Mouse (Mus musculus) mature B cell (primary cell): ENCODE measurements around the gene Trir.

Experiments
- in situ Hi-C: fragments of 300-500 bp; cut with MboI; formaldehyde crosslinking; loops from 2 replicates; pipeline ENCODE4 v1.14.3; 2019

Gene Trir

DNA sequence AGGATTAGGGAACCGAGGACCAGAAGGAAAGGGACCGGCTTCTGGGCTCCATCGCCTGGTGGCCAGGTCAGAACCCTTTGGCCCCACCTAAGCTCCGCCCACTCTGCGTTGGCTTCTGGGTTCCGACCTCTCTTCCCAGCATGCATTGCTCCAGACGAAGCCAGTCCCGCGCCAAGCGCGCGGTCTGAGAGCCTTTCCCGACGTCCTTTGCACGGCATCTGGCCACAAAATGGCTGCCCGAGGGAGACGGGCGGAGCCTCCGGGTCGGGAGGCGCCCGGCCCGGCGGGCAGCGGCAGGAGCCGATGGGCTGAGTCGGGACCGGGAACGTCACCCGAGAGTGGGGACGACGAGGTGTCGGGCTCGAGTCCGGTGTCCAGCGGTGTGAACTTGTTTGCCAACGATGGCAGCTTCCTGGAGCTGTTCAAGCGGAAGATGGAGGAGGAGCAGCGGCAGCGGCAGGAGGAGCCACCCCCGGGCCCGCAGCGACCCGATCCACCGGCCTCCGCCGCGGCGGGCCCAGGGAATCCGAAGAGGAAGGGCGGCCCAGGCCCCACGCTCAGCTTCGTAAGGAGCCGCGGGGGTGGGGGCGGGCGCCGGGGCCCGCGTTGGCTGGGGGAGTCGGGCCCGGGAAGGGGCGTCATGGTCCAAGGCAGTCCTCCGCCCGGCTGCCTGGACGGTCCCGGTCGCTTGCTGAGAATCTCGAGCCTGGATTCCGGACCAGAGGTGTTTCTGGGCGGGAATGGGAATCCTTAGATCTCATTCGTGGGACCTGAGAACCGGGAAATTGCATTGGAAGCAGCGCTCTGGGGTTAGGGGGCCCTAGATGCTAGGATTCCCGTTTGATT lies at the start of gene Trir:
TSS of gene Trir (plus strand) at position 154 of the 846 bp plus-strand sequence.
- in situ Hi-C loops: no loop called here

DNA sequence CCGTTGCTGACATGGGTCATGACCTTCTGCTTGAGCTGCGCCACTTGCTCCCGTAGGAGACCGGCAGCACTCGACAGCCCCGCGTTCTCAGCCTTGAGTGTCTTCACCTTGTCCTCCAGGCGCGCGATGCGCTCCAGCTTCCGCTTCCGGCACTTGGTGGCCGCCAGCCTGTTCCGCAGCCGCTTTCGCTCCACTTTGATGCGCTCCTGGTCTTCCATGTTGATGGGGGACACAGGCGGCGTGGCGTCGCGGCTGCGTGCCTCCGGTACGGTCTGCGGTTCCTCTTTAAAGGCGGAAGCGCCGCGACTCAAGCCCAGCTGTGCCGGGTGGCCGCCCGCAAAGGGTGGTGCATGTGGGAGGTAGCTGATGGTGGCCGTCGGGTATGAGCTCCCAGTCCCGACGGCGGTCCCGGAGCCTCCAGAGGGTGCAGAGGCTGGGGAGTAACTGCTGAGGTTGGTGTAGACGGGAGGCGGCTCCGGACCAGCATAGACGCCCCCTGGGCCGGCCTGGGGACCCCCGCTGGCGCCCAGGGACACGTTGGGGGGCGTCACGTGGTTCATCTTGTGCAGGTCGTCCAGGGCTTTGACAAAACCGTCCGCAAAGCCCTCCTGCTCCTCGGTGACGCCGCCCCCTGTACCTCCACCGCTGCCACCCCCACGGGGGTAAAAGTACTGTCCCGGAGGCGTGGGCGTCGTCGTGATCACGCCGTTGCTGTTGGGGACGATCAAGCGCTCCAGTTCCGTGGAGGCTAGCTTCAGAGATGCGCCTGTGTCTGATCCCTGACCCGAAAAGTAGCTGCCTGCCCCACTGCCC lies 49.0 kb upstream of the Trir start:
- in situ Hi-C loops: no loop called here

DNA sequence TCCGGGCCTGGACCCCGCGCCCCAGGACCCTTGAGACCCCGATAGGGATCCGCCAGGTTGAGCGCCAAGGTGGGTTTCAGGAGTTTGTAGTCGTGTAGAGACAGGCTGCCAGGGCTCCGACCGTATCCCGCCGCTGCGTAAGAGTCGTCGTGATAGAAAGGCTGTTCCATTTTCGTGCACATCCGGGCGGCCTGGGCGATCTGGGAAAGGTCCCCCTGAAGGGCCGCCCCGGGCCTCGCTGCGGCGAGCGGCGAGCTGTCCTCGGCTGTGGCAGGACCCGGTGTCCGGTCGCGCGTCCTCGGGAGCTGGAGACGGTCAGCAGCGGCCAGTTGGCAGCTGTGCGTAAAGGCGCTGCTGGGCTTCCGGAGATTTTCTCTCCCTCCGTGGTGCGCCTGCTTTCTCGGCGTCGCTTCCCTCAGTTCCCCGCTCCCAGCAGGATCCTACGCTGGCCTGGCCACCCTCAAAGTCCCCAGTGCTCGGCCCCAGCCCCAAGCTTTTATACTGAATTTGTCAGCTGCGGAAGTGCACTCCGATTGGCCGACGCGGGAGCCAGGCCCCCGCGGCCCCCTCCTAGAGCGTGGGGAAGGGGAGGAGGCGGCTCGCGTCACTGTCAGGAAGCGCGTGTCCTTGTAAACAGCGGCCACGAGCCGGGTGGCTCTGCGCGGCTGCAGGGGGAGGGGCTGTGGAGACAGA lies 48.2 kb upstream of the Trir start, which contains the start of gene Junb:
TSS of gene Junb (minus strand) at position 471 of the 693 bp plus-strand sequence.
- in situ Hi-C loops: no loop called here

DNA sequence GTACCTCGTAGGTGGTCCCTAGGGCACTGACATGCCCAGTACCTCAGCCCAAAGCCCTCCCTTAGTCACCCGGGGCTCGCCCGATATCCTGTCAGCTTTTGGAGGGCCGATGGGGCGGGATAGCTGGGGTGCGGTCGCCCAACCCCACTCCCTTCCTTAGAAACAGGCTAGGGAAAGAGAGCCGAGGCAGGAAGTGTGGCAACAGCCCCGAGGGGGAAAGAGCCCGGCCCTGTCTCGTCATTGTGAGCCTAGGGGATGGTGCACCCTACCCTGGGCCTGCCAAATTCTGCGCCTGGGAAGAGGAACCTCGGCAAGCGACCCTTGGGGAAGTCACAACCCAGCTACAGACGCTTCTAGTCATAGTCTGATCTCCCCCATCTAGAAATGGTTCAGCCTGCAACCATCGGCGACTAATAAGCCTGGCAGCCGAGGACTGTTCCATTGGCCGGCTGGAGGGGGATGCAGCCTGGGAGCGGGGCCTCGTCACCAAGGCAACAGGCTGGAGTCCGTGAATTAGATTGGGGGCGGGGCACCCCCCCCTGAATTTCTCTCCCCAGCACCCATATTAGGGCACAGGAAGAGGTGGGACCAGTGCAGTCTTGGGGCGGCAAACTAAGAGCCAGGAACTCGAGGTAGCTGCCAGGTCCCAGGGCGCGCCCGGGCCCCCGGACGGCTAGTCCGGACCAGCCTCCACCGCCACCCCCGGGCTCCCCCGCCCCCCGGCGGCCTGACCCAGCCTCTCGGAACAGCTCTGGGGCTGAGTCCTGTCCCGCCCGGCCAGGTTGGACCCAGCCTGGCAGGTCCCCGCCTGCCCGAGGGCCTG lies 46.8 kb upstream of the Trir start:
- in situ Hi-C loops: loop anchor here (10.0 kb wide), 1 partner anchor 1235 kb away; the partner anchor contains the start of gene Adgre5

DNA sequence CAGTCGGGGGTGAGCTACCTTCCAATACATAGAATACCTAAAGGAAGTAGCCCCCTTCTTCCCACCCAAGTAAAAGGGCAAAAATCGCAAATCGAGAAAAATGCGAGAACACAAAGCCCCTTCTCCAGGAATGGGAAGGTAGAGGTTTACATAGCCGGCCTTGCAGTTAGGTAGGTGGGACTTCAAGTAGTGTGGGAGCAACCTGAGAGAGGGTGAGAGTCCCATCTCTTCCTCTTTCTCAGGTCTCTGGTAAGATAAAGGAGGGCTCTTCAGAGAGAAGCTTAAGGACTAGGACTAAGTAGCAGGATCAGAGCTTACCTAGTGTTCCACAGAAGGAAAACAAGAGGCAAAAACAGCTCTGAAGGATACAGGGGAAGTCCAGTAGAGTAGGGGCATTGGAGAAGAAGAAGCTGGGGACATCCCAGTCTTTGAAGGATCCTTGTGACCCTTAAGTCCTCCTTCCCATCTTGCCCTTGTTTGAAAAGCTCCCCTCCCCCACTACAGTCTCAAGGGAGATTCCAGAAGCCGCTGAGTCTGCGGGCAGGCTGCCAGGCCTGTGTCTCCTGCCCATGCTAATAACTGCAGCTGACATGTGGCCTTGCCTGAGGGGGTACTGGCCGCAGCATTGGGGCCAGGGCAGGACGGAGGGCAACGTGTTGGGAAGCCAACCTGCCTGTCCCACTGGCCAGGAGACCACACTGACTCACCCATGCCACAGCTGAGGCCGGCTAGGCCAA lies 45.8 kb upstream of the Trir start:
- in situ Hi-C loops: loop anchor here (10.0 kb wide), 1 partner anchor 1236 kb away; the partner anchor contains the start of gene Adgre5

DNA sequence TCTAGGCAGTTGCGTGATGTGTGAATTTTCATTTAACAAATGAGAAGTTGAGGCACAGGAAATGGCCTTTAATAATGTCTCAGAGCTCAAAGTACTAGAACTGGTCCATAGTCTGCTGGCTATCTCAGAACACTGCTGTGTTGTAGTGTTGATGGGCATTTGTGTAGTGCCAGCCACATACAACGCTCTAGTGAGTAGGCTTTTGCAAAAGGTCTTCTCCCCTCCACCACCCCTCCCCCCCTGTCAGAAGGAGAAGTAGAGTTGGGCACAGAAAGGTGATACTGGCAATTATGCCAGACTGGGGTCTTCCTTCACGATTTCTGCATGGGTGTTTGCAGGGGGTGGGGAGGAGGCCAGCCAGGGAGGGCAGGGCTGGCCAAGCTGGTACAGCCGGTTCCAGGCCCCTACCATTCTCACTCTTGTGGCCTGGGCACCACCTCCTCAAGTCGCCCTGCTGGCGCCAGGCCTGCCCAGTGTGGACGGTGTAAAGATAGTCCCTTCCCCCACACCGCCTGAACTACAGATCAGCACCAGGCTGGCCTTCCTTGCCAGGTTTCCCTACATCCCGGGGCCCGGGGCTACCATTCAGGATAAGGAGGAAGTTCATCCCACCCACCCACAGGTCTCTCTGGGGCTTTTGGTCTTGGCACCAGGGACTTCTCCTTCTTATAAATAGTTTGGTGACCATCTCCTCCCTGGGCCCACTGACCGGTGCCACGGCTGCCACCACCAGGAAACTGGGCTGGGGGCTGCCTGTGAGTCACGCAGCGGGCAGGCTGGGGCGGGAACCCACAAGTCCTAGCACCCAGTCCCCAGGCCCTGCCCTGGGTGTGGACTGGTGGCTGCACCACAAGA lies 44.8 kb upstream of the Trir start:
- in situ Hi-C loops: loop anchor here (10.0 kb wide), 1 partner anchor 1237 kb away; the partner anchor contains the start of gene Adgre5

DNA sequence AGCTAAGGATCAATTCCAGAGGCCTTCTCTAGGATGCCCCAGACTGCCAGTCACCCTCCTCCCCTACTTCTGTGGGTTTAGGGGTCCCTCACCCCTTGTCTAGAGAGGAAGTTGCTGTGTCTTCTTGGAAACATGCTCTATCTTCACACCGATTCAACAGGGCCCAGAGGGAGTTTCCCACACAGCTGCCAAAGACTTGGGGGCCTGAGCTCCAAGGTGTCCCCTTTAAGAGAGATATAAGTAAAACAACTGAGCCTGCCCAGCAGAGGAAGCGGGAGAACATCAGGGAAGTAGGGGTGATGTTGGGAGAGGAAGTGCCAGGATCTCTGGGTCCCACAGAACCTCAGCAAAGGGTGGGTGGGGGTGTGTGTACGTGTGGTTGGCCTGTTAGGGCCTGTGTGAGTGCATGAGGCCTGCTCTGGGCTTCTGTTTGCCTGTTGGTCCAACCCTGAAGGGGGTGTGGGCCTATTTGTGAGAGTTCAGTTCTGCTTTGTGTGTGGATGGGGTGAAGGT lies 44.1 kb upstream of the Trir start:
- in situ Hi-C loops: loop anchor here (10.0 kb wide), 1 partner anchor 1238 kb away; the partner anchor contains the start of gene Adgre5

DNA sequence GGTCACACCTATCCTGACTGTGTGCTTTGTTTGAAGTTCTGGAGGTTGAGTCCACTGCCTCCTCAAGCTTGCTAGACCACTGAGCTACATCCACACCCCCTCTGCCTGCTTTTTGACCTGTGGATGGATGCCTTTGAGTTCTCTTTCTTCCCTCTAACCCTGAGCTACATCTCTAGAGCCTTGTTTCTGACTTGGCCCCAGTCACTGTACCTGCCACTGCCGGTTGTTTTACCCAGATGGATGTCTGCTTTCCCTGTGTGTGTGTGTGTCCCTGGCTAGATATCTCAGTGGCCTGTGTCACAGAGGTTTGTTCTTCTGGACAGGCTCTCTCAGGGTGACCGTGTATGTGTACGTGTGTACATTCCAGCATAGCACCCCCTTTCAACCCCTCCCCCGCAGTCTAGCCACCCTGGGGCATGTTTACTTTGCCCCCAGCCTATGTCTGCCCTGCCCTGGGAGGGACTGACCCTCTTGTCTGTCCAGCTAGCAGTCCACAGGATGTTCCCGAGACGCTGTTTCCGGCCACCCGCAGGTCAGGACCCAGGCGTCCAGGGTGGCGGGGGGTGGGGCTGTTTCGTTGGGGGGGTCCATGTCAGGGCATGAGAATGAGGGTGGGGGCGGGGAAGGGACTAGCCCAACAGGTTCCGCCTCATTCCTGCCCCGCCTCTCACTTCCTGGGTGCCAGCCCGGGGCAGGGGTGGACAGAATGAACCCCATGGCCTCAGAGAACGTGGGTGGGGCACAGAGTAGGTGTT lies 42.2 kb upstream of the Trir start:
- in situ Hi-C loops: loop anchor here (10.0 kb wide), 1 partner anchor 1240 kb away; the partner anchor contains the start of gene Adgre5

DNA sequence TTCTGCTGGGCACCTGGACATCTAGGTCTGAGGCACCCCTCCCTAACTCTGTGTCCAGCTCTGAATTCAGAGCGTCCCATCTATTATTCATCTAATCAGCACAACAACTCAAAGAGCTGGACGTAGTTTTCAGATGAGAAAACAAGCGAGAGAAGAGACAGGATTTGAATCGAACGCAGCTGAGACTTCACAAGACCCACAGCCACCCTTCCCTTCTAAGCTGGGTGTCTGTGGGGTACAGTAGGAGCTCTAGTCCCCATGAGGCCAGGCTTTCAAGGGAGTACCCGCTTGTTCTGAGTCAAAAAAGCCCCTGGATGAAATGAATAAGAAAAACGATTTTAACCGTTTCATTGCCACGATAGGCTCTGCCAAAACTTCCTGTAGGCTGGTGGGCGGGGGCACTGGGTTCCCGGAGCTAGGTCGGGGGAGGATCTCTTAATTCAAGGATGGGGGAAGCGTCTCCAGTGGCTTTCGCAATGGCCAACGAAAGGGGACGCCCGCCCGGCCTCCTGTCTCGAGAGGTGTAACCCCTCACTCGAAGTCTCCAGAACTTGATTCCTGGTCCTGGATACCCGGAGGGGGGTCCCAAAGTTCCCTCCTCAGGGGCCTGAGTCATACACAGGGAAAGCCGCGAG lies 41.5 kb upstream of the Trir start:
- in situ Hi-C loops: loop anchor here (10.0 kb wide), 1 partner anchor 1240 kb away; the partner anchor contains the start of gene Adgre5

DNA sequence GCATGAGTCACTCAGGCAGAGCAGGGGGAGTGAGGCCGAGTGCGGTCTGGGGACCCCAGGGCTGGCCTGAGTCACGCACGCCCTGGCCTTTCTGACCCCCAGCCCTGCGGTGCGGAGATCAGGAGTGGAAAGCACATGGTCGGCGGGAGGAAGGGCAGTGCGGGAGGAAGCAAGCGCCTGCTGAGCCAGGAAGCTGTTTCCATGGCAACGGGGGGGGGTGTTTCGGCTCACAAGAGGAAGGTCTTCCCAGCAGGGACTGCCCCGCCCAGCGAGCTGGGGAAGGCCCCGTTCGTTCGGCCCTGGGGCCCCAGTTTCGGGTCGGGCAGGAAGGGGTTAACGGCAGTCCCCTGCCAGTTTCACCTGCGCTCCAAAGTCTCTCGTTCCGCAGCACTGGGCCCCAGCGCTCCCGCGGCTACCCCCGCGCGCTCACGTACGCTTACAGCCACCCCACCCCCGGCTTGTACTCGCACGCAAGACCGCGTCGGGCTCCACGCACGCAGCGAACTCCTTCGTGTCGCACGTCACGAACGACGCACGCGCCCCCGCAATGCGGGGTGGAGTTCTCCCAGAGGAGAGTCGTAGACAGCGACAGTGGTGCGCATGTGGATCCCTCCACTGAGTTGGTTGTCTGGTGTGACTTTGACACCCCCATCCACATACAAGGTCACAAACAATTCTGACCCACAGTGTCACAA lies 40.8 kb upstream of the Trir start:
- in situ Hi-C loops: loop anchor here (10.0 kb wide), 1 partner anchor 1241 kb away; the partner anchor contains the start of gene Adgre5

DNA sequence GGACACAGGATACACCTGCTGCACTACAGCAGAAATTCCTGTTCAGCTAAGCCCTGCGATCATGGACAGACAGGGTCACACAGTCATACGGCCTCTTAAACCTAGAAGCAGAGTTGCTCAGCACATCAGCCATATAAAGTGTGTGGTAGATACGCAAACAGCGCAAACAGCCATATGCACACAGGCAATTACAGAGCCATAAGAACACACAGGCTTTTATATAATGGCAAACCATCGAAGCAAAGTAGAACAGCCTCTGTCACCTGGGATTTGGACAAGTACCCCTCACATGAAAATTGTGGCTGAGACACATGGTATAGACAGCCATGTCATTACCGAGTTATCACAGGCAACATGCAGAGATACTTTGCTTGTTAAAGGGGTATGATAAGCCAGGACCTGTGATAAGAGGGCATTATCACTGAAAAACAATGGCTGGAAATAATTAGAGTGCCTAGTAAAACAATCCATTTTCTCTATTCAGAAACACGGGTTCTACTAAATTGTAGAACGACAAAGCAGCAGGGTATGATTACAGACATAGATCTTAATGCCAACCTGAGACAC lies 40.2 kb upstream of the Trir start:
- in situ Hi-C loops: loop anchor here (10.0 kb wide), 1 partner anchor 1242 kb away; the partner anchor contains the start of gene Adgre5

DNA sequence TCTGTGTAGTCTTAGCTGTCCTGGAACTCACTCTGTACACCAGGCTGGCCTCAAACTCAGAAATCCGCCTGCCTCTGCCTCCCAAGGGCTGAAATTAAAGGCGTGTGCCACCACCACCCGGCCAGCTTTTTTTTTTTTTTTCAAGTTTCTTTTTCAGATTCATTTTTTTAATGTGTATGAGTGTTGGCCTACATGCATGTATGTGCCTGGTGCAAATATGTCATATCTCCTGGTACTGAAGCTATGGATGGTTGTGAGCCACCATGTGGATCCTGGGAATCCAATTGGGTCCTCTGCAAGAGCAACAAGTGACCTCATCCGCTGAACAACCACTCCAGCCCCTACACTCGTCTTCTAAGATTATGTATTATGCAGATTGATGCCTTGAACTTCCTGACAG lies 39.2 kb upstream of the Trir start:
- in situ Hi-C loops: loop anchor here (10.0 kb wide), 1 partner anchor 1243 kb away; the partner anchor contains the start of gene Adgre5

DNA sequence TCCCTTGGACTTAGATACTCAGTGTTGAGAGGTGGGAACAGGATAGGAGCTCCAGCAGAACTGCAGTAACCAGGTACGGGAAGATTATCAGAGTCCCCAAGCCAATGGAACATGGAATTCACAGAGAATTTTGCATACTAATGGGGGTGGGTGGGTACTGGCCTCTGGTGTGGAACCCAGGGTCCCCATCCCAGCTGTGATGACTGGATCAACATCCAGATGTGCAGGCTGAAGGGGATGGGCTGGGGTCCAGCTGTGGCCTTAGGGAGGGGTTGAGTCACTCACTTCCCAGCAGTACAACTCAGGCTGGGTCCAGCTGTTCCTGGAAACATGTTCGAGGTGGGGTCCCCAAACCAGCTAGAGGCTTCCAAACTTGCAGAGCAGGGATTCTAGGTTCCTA lies 38.7 kb upstream of the Trir start:
- in situ Hi-C loops: loop anchor here (10.0 kb wide), 1 partner anchor 1243 kb away; the partner anchor contains the start of gene Adgre5

DNA sequence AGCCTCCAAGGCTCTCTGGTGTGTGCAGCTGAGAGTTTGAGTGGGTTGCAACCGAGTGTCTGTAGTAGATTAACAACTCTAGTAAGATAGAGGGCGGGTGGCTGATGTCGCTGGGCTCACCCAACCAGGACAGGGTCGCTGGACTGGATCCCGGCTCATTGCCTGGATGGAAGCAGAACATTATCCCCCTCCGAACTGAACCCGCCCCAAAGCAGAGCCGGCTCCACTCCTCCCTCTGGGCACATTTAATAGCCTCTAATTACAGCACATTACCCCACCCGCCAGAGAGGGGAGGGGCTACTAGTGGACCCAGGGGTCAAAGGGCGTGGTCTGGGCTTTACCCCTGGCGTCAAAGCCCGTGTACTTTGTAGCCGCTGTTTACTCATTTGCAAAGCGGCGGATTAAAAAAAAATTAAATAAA lies 37.3 kb upstream of the Trir start:
- in situ Hi-C loops: loop anchor here (10.0 kb wide), 1 partner anchor 1245 kb away; the partner anchor contains the start of gene Adgre5

DNA sequence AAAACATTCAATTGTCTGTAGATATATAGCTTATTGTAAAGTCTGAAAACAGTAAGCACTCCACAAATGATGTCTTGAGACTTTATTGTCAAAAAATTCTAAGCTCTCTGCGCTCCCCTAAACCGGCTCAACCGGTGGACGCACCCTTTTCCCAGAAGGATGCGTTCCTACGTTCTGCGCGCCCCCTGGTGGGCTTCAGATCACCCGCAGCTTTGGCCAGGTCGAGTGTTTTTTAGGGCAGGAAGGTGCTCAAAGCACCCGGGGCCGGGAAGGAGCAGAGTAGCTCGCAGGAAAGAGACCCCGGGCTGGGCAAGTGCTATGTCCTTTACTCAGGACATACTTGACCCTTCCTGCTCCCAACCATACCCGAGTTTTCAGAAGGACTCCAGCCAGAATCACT lies 36.8 kb upstream of the Trir start:
- in situ Hi-C loops: loop anchor here (10.0 kb wide), 1 partner anchor 1245 kb away; the partner anchor contains the start of gene Adgre5

DNA sequence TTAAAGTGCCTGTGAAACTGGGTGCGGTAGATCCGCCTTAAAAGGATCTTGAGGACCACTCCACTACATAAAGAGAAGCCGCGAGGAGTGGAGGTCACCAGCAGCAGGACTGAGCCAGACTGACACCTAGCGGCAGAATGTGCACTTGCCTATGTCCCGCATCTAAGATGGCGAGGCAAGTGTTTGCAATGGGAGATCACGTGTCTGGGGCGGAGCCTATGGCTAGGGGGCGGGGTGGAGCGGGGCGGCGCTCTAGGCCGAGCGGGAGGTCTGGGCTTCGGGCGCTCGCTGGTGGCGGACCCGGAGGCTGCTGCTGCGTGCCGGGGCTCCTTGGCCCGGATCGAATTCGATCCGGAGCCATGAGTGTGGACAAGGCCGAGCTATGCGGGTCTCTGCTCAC lies 36.3 kb upstream of the Trir start, which contains the start of gene Hook2:
TSS of gene Hook2 (plus strand) at position 255 of the 400 bp plus-strand sequence.
- in situ Hi-C loops: no loop called here
